Mouse (Mus musculus): ENCODE results near the gene Irx2.

Irx2 gene

GRCm38 (mm10) chr13:72636331-72636851, 7.8 kb downstream of the Irx2 start:
- DNase-seq (ENCODE audit: low spot score in 2 of 2) = no peak

GRCm38 (mm10) chr13:72637536-72637935, 8.9 kb downstream of the Irx2 start:
- no peak for DNase-seq (ENCODE audit: low spot score in 2 of 2)

GRCm38 (mm10) chr13:72638401-72639130, 9.9 kb downstream of the Irx2 start:
- DNase-seq (ENCODE audit: low spot score in 2 of 2) = no peak

- DNase-seq (ENCODE audit: low spot score in 2 of 2) = peak in 1 of 2 experiments; percentile 35
Measured at GRCm38 (mm10) chr13:72639441-72640130, 11.0 kb downstream of the Irx2 start.

GRCm38 (mm10) chr13:72640131-72640521, 11.5 kb downstream of the Irx2 start:
- DNase-seq (ENCODE audit: low spot score in 2 of 2) = peak in 1 of 2 experiments; percentile 13

GRCm38 (mm10) chr13:72656447-72656846, 27.8 kb downstream of the Irx2 start:
- no peak for DNase-seq (ENCODE audit: low spot score in 2 of 2)

- DNase-seq (ENCODE audit: low spot score in 2 of 2) = no peak
Measured at GRCm38 (mm10) chr13:72675826-72676225, 47.2 kb downstream of the Irx2 start.

Data from right cerebral cortex, adult 2 months (tissue).